Mouse (Mus musculus) heart, adult 2 months (tissue): ENCODE data around the gene Tfeb.

Experiments
- CTCF ChIP-seq: fragments of 200-600 bp; IDR thresholded peaks from 2 replicates; pipeline ENCODE4 v1.8.1; 2022; ENCODE audit warnings: antibody characterized with exemption, mild to moderate bottlenecking, moderate library complexity
- EP300 ChIP-seq: fragments of 200-500 bp; IDR thresholded peaks from 2 replicates; pipeline ENCODE4 v1.6.1; 2011; ENCODE audit warnings: low read depth, low read length, control low read depth; ENCODE audit not compliant: insufficient read depth
- POLR2A ChIP-seq: fragments of 200-500 bp; IDR thresholded peaks from 2 replicates; pipeline ENCODE4 v1.6.1; 2011; ENCODE audit warnings: mild to moderate bottlenecking, low read depth, low read length, control low read depth; ENCODE audit not compliant: insufficient read depth

GRCm38 (mm10) chr17:47749626-47750025, 12.8 kb downstream of the Tfeb start:
- no peak for TF ChIP-seq POLR2A
- no peak for TF ChIP-seq CTCF
- TF ChIP-seq EP300 = no peak
